Mouse (Mus musculus) testis, adult 2 months (tissue): ENCODE measurements around the gene Trit1. TPM values are rescaled to one million over a fixed set of nuclear protein-coding genes. Genes with fewer than 3 reads are reported as not detected.

Source experiments
- H3K27ac ChIP-seq: fragments of 200-500 bp; 2 replicates; pipeline ENCODE4 v1.5.1; 2012; ENCODE audit warnings: low read depth, low read length; ENCODE audit not compliant: control insufficient read depth, insufficient read depth
- H3K27me3 ChIP-seq: fragments of 200-500 bp; 2 replicates; pipeline ENCODE4 v1.6.1; 2012; ENCODE audit warnings: mild to moderate bottlenecking, low read length, moderate library complexity; ENCODE audit not compliant: control insufficient read depth, insufficient read depth
- H3K36me3 ChIP-seq: fragments of 200-500 bp; 2 replicates; pipeline ENCODE4 v1.6.1; 2012; ENCODE audit warnings: mild to moderate bottlenecking, low read length; ENCODE audit not compliant: control insufficient read depth, insufficient read depth
- H3K4me1 ChIP-seq: fragments of 200-500 bp; 2 replicates; pipeline ENCODE4 v1.6.1; 2012; ENCODE audit warnings: low read length; ENCODE audit not compliant: control insufficient read depth, insufficient read depth
- H3K4me3 ChIP-seq: fragments of 200-500 bp; 2 replicates; pipeline ENCODE4 v1.5.1; 2012; ENCODE audit warnings: low read depth, mild to moderate bottlenecking, low read length, moderate library complexity, mixed read lengths; ENCODE audit not compliant: control insufficient read depth
- CTCF ChIP-seq: fragments of 200-500 bp; IDR thresholded peaks from 2 replicates; pipeline ENCODE4 v1.5.1; 2012; ENCODE audit warnings: low read depth, mild to moderate bottlenecking, inconsistent platforms, low read length, moderate library complexity; ENCODE audit not compliant: control insufficient read depth, insufficient read depth, insufficient replicate concordance
- POLR2A ChIP-seq: fragments of 200-500 bp; IDR thresholded peaks from 2 replicates; pipeline ENCODE4 v1.6.1; 2012; ENCODE audit warnings: low read depth, mild to moderate bottlenecking, inconsistent platforms, low read length, moderate library complexity; ENCODE audit not compliant: control insufficient read depth
- polyA plus RNA-seq: library from polyadenylated mRNA; depleted of rRNA; stranded (reverse); fragments of >200 nt; gene quantifications from 2 replicates; pipeline ENCODE4 v1.2.3, GENCODE M21; 2012; rRNA removed

Gene Trit1
- polyA plus RNA-seq, 1 experiment: 2.2 TPM

DNA sequence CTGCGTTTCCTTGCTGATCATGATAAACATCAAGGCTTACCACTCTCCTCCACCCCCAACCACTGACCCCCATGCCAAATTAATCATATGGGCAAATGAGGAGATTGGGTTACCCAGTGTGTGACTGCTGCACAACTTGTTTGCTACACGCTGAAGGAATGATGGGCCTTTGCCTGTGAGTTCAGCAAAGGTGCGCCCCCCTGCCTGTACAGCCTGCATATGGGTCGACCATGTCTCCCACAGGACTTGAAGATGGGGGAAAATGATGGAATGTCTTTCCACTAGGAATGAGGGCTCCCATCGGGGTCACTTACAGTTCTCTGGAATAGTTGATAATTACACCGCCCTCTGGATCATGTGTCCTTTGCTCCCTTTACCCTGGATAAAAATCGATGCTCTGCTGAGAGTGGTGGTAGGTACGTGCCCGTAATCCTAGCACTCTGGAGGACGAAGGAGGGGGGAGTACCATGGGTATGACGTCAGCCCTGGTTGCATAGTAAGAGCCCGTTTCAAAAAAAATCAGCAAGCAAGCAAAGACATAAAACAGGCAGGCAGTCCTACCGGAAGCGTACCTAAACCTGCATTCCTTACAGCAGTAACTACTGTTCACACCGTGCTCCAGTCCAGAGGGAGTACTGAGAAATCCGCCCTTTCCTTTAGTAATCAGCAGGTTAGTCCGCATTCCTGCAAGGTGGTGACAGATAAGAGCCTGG lies 76.8 kb downstream of the Trit1 start:
- TF ChIP-seq CTCF: no peak
- peaks cover 3% of the 10 kb centered on the region; the same call in 1 of the 2 replicates for H3K4me1 ChIP-seq
- H3K36me3 ChIP-seq: no peaks in the 10 kb centered on the region
- no peaks in the 10 kb centered on the region for H3K27me3 ChIP-seq
- H3K4me3 ChIP-seq: 0 out of 2 replicates have a peak overlapping the region, but pooled peaks have one; percentile 7
- H3K27ac ChIP-seq: no peak overlapping the region

DNA sequence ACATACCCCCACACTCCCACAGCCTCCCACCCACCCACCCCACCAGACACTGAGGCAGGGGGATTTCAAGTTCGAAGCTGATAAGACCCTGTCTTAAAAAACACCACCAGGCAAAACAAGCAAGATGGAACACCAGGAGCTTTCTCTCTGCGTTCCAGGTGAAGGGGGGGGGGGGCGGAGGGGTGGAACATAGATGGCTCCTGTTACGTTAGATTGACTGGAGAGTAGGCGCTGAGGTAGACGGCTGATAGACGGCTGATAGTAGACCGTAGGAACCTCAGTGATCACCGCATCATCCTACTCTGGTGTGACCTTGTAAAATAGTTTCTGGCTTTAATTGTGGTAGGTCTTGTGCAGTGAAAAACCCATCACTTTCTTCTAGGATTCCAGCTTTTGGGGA lies 77.5 kb downstream of the Trit1 start:
- Histone ChIP-seq H3K4me3 (no peak overlapping the region), H3K4me1 (peaks cover 3% of the 10 kb centered on the region; the same call in 1 of the 2 replicates), H3K27ac (no peak overlapping the region), H3K27me3 (no peaks in the 10 kb centered on the region), H3K36me3 (no peaks in the 10 kb centered on the region)
- TF ChIP-seq CTCF (no peak), POLR2A (no peak)

Other genes starting within 250 kb of the Trit1 start
- gene Ppt1, start 180.4 kb upstream of the Trit1 start, polyA plus RNA-seq: 84.2 and 122 TPM in 2 replicates
- gene Cap1, start 130.5 kb upstream of the Trit1 start, polyA plus RNA-seq: 47.0 and 62.4 TPM in 2 replicates
- 6.9 and 8.7 TPM in 2 replicates for gene Mfsd2a, start 55.4 kb upstream of the Trit1 start, polyA plus RNA-seq
- gene Mycl, start 20.9 kb upstream of the Trit1 start, polyA plus RNA-seq: 0.44 and 0.60 TPM in 2 replicates
- gene Bmp8b, start 88.6 kb downstream of the Trit1 start, polyA plus RNA-seq: 2.8 TPM in 2 replicates
- 237 and 290 TPM in 2 replicates for gene Oxct2b, start 99.7 kb downstream of the Trit1 start, polyA plus RNA-seq
- gene Ppie, start 123.4 kb downstream of the Trit1 start, polyA plus RNA-seq: 16.7 and 18.0 TPM in 2 replicates
- gene Hpcal4, start 166.6 kb downstream of the Trit1 start, polyA plus RNA-seq: 7.7 and 9.8 TPM in 2 replicates
- gene Nt5c1a, start 184.9 kb downstream of the Trit1 start, polyA plus RNA-seq: 0.22 and 0.38 TPM in 2 replicates
- 0.76 and 0.88 TPM in 2 replicates for gene Heyl, start 217.0 kb downstream of the Trit1 start, polyA plus RNA-seq
- 7.4 and 7.8 TPM in 2 replicates for gene Pabpc4, start 245.8 kb downstream of the Trit1 start, polyA plus RNA-seq